Mouse (Mus musculus): ENCODE data around the gene Tnxb.

DNA sequence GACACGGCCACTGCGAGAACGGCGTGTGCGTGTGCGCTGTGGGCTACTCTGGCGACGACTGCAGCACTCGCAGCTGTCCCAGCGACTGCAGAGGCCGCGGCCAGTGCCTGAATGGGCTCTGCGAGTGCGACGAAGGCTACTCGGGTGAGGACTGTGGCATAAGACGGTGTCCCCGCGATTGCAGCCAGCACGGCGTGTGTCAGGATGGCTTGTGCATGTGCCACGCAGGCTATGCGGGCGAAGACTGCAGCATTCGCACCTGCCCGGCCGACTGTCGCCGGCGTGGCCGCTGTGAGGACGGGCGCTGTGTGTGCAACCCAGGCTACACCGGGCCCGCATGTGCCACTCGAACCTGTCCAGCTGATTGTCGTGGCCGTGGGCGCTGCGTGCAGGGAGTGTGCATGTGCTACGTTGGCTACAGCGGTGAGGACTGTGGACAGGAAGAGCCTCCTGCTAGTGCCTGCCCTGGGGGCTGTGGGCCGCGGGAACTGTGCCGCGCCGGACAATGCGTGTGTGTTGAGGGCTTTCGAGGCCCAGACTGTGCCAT is 2.0 kb downstream of the Tnxb start:
- TF ChIP-seq CTCF (conservative IDR thresholded peaks at IDR 0.05; ENCODE audit: low read length) (no peak), POU5F1 (IDR thresholded peaks at IDR 0.05; ENCODE audit: borderline replicate concordance, low read length) (no peak), NANOG (IDR thresholded peaks at IDR 0.05; ENCODE audit: borderline replicate concordance, low read length) (no peak)

Data from E14TG2a.4 (cell line).